Mouse (Mus musculus) kidney, postnatal 10 days (tissue): ENCODE measurements around the gene Cfl1.

ENCODE experiments used
- DNase-seq: peaks from one replicate; pipeline ENCODE4 v3.0.0; 2021; ENCODE audit warnings: mixed read lengths

Cfl1 gene

GRCm38 (mm10) chr19:5490898-5491708 is 848 bp downstream of the Cfl1 start:
- DNase-seq: peak; percentile 92

GRCm38 (mm10) chr19:5492641-5493040 is 2.4 kb downstream of the Cfl1 start:
- no peak for DNase-seq

GRCm38 (mm10) chr19:5493301-5493721 is 3.1 kb downstream of the Cfl1 start:
- peak; percentile 48 for DNase-seq

- peak; percentile 46 for DNase-seq
Observed at GRCm38 (mm10) chr19:5494314-5494713, 4.1 kb downstream of the Cfl1 start.

GRCm38 (mm10) chr19:5495353-5496051 is 5.2 kb downstream of the Cfl1 start:
- no peak for DNase-seq

- peak; percentile 21 for DNase-seq
Observed at GRCm38 (mm10) chr19:5496052-5496370, 5.8 kb downstream of the Cfl1 start.

GRCm38 (mm10) chr19:5500330-5500875 is 10.1 kb downstream of the Cfl1 start:
- no peak for DNase-seq

GRCm38 (mm10) chr19:5503687-5504086 is 13.4 kb downstream of the Cfl1 start, which contains the start of gene 1700020D05Rik:
1700020D05Rik (minus strand) TSS chr19:5503787.
- DNase-seq: no peak

- peak; percentile 98 for DNase-seq
Observed at GRCm38 (mm10) chr19:5510031-5511026, 20.1 kb downstream of the Cfl1 start, which contains the start of gene Snx32. Snx32 (minus strand) TSS chr19:5510538.

- DNase-seq: no peak
Observed at GRCm38 (mm10) chr19:5511074-5511632, 20.9 kb downstream of the Cfl1 start.

GRCm38 (mm10) chr19:5512091-5513004 is 22.1 kb downstream of the Cfl1 start:
- no peak for DNase-seq

GRCm38 (mm10) chr19:5513005-5513349 is 22.7 kb downstream of the Cfl1 start:
- DNase-seq: no peak

GRCm38 (mm10) chr19:5515840-5516777 is 25.9 kb downstream of the Cfl1 start:
- DNase-seq: no peak

- no peak for DNase-seq
Observed at GRCm38 (mm10) chr19:5516906-5517505, 26.8 kb downstream of the Cfl1 start.

GRCm38 (mm10) chr19:5518721-5519120 is 28.5 kb downstream of the Cfl1 start:
- DNase-seq: no peak

- DNase-seq: no peak
Observed at GRCm38 (mm10) chr19:5525204-5525603, 34.9 kb downstream of the Cfl1 start.

- DNase-seq: peak; percentile 99
Observed at GRCm38 (mm10) chr19:5529325-5530137, 39.3 kb downstream of the Cfl1 start.

- DNase-seq: no peak
Observed at GRCm38 (mm10) chr19:5530138-5530524, 39.9 kb downstream of the Cfl1 start.

- DNase-seq: no peak
Observed at GRCm38 (mm10) chr19:5532520-5532919, 42.3 kb downstream of the Cfl1 start.
